Mouse (Mus musculus): ENCODE measurements around the gene Rhbdl1. TPM values are rescaled to one million over a fixed set of nuclear protein-coding genes. Genes with fewer than 3 reads are reported as not detected.

Rhbdl1 gene
- polyA plus RNA-seq, 1 experiment from 2014 or later: 1.3 TPM

DNA sequence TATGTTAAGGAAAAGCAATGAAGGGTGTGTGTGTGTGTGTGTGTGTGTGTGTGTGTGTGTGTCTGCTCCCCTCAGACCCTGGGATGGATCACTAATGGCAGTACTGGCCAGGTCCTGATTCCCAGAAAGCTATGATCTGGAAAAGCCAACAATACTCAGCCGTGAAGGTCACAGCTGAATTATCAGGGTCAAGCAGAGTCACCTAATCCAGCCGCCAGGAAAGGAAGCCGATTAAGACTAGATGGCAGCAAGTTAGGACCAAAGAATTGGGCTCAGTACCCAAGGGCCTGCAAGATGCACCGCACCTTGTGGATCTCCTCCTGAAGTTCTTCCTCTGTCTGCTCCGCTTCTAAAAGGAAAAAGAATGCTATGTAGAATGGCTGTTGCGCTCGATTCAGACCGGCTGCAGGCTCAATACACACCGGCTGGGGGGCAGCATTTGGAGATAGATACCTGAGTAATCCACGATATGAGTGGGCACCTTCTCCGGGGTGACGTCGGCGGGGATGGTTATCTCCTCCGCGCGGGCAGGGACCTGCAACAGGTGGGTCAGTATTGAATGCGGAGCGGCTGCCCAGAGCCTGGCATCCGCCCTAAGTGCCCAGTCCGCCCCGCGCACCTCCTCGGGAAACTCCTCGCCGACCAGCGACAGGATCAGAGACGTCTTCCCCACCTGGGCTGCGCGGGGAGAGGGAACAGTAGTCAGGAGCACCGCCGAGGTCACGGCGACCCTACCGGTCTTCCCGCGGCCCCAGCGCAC is 6.7 kb upstream of the Rhbdl1 start:
- H3K9me3 ChIP-seq: no peaks in the 10 kb centered on the region
- H3K4me3 ChIP-seq: peak overlapping the region; percentile 94
- 4% methylated on average over 38 of the region's 38 CpGs for WGBS
- DNase-seq (ENCODE audit: extremely low spot score, low spot score): no peak
- H3K4me1 ChIP-seq: peaks cover 31% of the 10 kb centered on the region
- peak overlapping the region; percentile 93 for H3K27ac ChIP-seq
- peaks cover 85% of the 10 kb centered on the region for H3K36me3 ChIP-seq (replicated peaks)
- no peaks in the 10 kb centered on the region for H3K27me3 ChIP-seq (ENCODE audit: poor library complexity, severe bottlenecking)

DNA sequence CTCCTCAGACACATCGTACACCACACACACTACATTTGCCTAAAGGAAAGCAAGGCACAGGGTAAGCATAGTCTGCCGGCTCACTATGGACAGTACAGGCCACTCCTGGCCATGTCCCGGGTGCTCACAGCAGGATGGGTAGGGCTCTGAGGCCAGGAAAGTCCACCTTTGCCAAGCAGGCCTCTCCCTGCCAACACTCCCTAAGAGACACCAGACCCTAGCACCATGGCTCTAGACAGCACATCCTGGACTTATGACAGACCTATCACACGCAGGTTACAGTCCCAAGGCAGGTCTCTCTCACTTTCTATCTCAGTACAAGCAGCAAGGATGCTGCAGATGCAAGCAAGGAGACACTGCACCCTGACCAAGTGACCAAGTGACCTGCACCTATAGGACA is 6.0 kb upstream of the Rhbdl1 start:
- H3K4me1 ChIP-seq: peaks cover 33% of the 10 kb centered on the region
- H3K27me3 ChIP-seq (ENCODE audit: poor library complexity, severe bottlenecking): no peaks in the 10 kb centered on the region
- 94% methylated on average over 4 of the region's 4 CpGs for whole genome bisulfite sequencing
- peak overlapping the region; percentile 94 for H3K4me3 ChIP-seq
- H3K27ac ChIP-seq: no peak overlapping the region
- peaks cover 85% of the 10 kb centered on the region for H3K36me3 ChIP-seq (replicated peaks)
- no peaks in the 10 kb centered on the region for H3K9me3 ChIP-seq
- no peak for DNase-seq (ENCODE audit: extremely low spot score, low spot score)

DNA sequence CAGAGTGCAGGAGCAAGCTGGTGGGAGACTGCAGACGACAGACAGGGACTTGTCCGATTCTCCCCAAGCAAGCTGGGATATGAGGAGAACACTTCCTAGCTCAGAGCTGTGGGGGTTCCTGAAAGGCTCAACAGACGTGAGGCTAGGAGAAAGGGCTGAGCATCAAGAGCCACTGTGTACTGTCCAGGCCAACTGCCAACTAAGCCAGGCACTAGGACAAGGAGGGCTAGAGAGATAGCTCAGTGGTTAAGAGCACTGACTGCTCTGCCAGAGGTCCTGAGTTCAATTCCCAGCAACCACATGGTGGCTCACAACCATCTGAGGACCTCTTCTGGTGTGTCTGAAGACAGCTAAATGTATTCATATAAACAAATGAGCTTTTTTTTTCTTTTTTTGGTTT is 5.4 kb upstream of the Rhbdl1 start:
- no peak overlapping the region for H3K4me3 ChIP-seq
- H3K36me3 ChIP-seq (replicated peaks): peaks cover 85% of the 10 kb centered on the region
- H3K4me1 ChIP-seq: peaks cover 39% of the 10 kb centered on the region

DNA sequence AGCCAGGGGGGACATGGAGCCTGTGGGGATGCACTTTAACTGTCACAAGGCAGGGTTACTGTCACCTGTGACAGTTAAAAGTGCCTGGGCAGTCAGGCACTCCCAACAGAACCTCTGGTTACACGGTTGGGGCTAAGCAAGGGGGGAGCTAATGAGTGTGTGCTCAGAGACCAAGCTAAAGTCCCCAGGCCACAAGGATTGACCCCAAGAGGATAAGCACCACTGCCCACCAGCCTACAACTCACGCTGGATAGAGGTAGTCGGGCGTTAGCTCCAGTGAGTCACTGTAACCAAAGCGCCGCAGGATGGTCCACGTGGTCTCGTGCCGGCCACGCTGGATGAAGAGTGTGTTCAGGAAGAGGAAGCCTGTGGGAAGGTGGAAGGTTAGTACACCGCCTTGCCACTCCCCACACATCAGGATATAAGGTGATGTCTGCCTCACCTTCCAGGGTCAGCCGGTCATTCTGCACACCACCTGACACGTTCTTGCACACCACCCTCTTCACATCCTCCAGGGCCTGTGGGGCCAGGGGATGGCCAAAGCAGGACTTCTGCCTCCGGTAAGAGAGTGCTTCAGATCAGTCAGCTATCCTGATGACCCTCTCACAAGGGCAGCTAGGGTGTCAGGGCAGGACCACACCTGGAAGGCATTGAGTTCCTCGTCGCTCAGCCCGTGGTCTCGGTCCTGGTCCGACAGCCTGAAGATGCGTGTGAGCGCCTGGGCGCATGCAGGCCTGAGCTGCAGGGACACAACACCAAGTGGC is 4.2 kb upstream of the Rhbdl1 start, which contains the start of gene Gm20683:
Gene Gm20683 (minus strand): TSS at position 647 of the 764 bp plus-strand sequence.
- Histone ChIP-seq H3K27ac (no peak within 1 kb of the TSS), H3K27me3 (ENCODE audit: poor library complexity, severe bottlenecking) (no peaks in the 10 kb centered on the region), H3K4me1 (peaks cover 51% of the 10 kb centered on the region), H3K9me3 (no peaks in the 10 kb centered on the region), H3K4me3 (no peak within 1 kb of the TSS; the same call in 1 of the 2 replicates), H3K36me3 (replicated peaks) (peaks cover 75% of the 10 kb centered on the region)
- DNase-seq (ENCODE audit: extremely low spot score, low spot score): no peak
- 94% methylated on average over 22 of the region's 22 CpGs for WGBS

More for the DNA sequence above, 5.4 kb upstream of the Rhbdl1 start:
- no peak for DNase-seq (ENCODE audit: extremely low spot score, low spot score)
- 76% methylated on average over 3 of the region's 3 CpGs for WGBS
- no peaks in the 10 kb centered on the region for H3K9me3 ChIP-seq
- H3K27me3 ChIP-seq (ENCODE audit: poor library complexity, severe bottlenecking): no peaks in the 10 kb centered on the region
- H3K27ac ChIP-seq: no peak overlapping the region

DNA sequence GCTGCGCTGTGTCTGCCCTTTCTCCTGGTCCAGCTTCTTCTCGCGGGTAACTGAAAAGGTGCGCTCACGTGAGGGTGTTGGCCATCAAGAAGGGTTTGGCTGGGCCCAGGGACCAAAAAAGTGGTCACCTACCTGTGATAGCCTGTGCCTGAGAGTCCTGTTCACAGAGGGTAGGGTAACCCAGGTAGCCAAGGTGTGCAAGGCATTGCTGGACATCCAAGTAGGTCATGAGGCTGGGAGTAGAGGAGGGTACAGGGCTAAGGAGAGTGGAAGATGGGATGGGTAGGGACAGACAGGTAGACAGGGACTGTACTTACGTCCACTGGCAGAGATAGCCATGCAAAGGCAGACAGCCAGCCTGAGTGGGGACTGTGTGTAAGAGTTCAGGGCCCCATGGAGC is 3.4 kb upstream of the Rhbdl1 start:
- Histone ChIP-seq H3K27me3 (ENCODE audit: poor library complexity, severe bottlenecking) (no peaks in the 10 kb centered on the region), H3K27ac (no peak overlapping the region), H3K36me3 (replicated peaks) (peaks cover 75% of the 10 kb centered on the region), H3K9me3 (no peaks in the 10 kb centered on the region), H3K4me3 (peak overlapping the region; percentile 18; the same call in 1 of the 2 replicates), H3K4me1 (peaks cover 59% of the 10 kb centered on the region)
- WGBS: 95% methylated on average over 6 of the region's 6 CpGs
- DNase-seq (ENCODE audit: extremely low spot score, low spot score): no peak

DNA sequence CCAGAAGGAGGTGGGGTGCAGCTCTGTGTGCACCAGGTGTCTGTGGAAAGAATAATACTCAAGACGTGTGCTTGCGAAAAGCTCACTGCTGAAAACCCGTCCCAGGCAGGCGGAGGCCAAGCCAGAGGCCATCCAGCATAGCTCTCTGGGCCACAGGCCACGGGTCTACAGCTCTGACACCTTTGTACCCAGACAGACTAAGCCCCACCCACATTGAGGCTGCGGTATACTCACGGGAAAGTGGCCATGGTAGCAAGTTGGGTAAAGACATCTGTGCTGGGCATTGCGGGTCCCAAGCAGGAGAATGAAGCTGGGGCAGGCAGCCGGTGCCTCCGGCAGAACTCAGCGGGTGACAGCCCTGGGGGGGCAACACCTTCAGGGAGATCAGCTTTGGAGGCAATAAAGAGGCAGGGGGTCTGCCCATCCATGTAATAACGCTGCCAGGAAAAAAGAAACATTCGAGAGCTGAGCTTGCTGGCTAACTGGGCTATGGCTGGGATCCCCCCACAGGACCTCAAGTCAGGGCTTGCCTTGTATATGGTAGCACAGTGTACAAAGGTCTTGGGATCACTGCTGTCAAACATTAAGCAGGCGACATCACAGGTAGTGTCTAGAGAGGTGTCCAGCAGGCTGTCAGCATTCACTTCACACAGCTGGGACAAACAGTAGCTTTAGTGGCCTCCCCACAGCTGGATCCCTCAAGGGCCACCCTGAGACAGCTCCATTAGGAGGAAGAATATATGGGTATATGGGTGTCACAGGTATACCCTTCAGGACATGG is 2.5 kb upstream of the Rhbdl1 start:
- H3K4me3 ChIP-seq: peak overlapping the region; percentile 1
- peaks cover 76% of the 10 kb centered on the region for H3K36me3 ChIP-seq (replicated peaks)
- H3K27me3 ChIP-seq (ENCODE audit: poor library complexity, severe bottlenecking): no peaks in the 10 kb centered on the region
- WGBS: 90% methylated on average over 14 of the region's 14 CpGs
- H3K9me3 ChIP-seq: no peaks in the 10 kb centered on the region
- peaks cover 63% of the 10 kb centered on the region for H3K4me1 ChIP-seq
- 0 out of 2 replicates have a peak overlapping the region, but pooled peaks have one; percentile 4 for H3K27ac ChIP-seq
- DNase-seq (ENCODE audit: extremely low spot score, low spot score): no peak

DNA sequence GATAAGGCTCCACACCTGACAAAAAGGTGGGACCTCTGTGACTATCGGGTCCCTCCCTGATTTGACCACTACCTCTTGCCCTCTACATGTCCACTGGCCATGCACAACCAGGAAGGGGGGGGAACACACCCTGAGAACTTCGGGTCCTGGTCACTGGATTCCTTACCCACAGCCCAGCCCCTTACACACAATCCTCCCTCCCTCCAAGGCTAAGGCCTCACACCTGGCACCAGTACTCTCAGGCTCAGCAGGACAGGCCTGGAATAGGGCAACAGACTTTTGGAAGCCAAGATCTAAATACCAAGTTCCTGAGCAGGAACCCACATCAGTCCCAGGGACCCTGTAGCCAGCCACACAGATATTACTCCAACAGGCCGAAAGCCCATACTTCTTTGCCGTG is 1.8 kb upstream of the Rhbdl1 start:
- peak overlapping the region; percentile 1; the same call in 1 of the 2 replicates for H3K4me3 ChIP-seq
- 90% methylated on average over 4 of the region's 4 CpGs for WGBS
- peaks cover 63% of the 10 kb centered on the region for H3K4me1 ChIP-seq
- H3K27me3 ChIP-seq (ENCODE audit: poor library complexity, severe bottlenecking): no peaks in the 10 kb centered on the region
- H3K36me3 ChIP-seq (replicated peaks): peaks cover 80% of the 10 kb centered on the region
- H3K9me3 ChIP-seq: no peaks in the 10 kb centered on the region
- DNase-seq (ENCODE audit: extremely low spot score, low spot score): no peak
- H3K27ac ChIP-seq: no peak overlapping the region

DNA sequence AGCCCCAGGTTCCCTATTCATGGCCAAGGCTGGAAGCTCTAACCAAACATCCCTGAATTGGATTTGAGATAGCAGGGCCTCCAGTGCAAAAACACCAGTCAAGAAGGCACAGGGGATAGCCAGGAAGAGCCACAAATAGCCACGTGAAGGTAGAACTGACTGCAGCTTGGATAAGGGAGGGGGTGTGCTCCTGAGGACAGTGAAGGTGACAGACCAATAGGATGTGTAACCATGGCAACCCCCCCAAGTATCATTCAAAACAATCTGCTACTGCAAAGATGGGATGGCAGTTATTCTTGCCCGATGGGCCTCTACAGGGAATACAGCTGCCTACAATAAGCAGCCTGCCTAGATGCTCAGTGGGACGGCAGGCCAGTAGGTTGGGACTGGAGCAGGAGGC is 438 bp upstream of the Rhbdl1 start:
- Histone ChIP-seq H3K9me3 (no peaks in the 10 kb centered on the region), H3K36me3 (replicated peaks) (peaks cover 73% of the 10 kb centered on the region), H3K27me3 (ENCODE audit: poor library complexity, severe bottlenecking) (no peaks in the 10 kb centered on the region), H3K4me3 (peak overlapping the region; percentile 53; the same call in 1 of the 2 replicates), H3K4me1 (peaks cover 58% of the 10 kb centered on the region), H3K27ac (0 out of 2 replicates have a peak overlapping the region, but pooled peaks have one; percentile 81)
- DNase-seq (ENCODE audit: extremely low spot score, low spot score): no peak
- WGBS: 57% methylated on average over 3 of the region's 3 CpGs

DNA sequence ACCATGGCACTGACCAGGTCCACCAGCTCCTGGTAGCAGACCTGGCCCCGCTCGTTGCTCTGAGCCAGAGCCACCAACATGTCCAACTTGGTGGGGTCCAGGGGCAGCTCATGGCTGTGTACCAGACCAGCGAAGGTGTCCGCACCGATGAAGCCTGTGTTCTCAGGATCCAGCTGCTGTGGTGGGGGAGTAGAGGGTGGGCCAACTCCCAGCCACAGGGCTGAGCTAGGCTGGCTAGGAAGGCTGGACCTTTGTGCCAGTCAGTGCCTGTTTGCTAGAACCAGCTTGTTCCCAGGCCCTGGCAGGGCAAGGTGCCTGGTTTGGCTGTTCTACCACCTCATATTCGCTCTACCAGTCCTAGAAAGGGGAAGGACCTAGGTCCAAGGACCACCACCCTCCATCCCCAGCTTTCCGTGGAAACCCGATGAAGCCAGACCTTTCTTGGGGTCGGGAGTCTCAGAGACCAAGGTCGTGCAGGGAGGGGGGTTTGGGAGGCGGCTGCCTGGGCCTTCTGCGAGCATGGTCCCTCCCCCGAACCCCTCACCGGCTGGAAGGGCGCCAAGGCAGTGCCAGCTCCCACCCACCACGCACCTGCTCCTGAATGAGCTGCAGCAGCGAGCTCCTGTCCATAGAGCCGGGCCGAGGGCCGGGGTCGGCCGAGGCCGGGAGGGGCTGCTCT is 559 bp downstream of the Rhbdl1 start:
- peak overlapping the region; percentile 81 for H3K27ac ChIP-seq
- H3K4me3 ChIP-seq: peak overlapping the region; percentile 53
- 24% methylated on average over 23 of the region's 23 CpGs for WGBS
- DNase-seq (ENCODE audit: extremely low spot score, low spot score): no peak
- peaks cover 68% of the 10 kb centered on the region for H3K36me3 ChIP-seq (replicated peaks)
- no peaks in the 10 kb centered on the region for H3K9me3 ChIP-seq
- H3K4me1 ChIP-seq: peaks cover 67% of the 10 kb centered on the region
- no peaks in the 10 kb centered on the region for H3K27me3 ChIP-seq (ENCODE audit: poor library complexity, severe bottlenecking)

DNA sequence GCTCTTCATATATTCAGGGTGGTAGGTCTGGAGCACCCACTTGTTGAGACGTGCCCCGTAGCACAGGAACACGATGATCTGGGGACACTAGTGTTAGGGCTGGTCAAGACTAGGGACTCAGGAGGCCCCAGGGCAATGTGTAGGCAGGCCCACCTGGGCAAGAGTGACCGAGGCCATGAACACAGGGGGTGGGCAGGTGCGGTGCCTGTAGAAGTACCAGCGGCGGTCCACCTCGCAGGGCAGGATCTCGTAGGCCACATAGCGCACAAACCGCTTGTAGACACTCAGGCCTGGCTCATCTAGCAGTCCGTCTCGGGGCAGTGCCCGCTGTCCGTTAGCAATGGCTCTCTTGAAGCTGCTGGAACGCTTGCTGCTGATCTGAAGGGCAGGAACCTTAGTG is 1.3 kb downstream of the Rhbdl1 start:
- no peaks in the 10 kb centered on the region for H3K27me3 ChIP-seq (ENCODE audit: poor library complexity, severe bottlenecking)
- peak overlapping the region; percentile 53; the same call in 1 of the 2 replicates for H3K4me3 ChIP-seq
- peaks cover 74% of the 10 kb centered on the region for H3K4me1 ChIP-seq
- peaks cover 68% of the 10 kb centered on the region for H3K36me3 ChIP-seq (replicated peaks)
- H3K27ac ChIP-seq: no peak overlapping the region
- DNase-seq (ENCODE audit: extremely low spot score, low spot score): no peak
- 94% methylated on average over 16 of the region's 16 CpGs for WGBS
- no peaks in the 10 kb centered on the region for H3K9me3 ChIP-seq

DNA sequence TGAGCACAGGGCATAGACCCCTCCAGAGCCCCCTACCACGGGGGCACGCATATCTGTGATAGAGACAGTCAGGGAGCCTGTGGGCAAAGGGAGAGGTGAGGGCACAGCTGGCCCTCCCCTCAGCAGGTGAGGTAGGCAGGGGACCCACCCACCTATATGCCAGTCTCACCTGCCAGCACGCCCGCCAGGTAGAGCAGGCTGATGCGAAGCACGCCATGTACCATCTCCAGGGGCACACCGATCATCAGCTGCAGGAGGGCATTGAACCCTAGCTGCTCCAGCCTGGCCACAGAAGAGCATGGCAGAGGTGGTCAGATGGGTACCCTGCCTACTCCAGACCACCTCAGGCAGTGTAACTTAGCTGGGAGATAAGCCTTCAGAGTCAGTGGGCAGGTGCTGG is 1.8 kb downstream of the Rhbdl1 start:
- Histone ChIP-seq H3K9me3 (no peaks in the 10 kb centered on the region), H3K27me3 (ENCODE audit: poor library complexity, severe bottlenecking) (no peaks in the 10 kb centered on the region), H3K4me3 (peak overlapping the region; percentile 77), H3K4me1 (peaks cover 79% of the 10 kb centered on the region), H3K36me3 (replicated peaks) (peaks cover 68% of the 10 kb centered on the region), H3K27ac (no peak overlapping the region)
- no peak for DNase-seq (ENCODE audit: extremely low spot score, low spot score)
- 96% methylated on average over 7 of the region's 7 CpGs for WGBS
